Mouse (Mus musculus) erythroblast, embryonic 14.5 days (primary cell): ENCODE results near the gene Nrarp.

ENCODE experiments used
- GATA1 ChIP-seq: IDR thresholded peaks from 2 replicates; pipeline ENCODE4 v1.6.1; 2012; ENCODE audit warnings: low read length, inconsistent platforms, mixed read lengths
- TAL1 ChIP-seq: IDR thresholded peaks from 3 replicates; pipeline ENCODE4 v1.6.1; 2012; ENCODE audit warnings: low read length, inconsistent platforms, mixed read lengths

GRCm38 (mm10) chr2:25195211-25196156 lies 14.9 kb downstream of the Nrarp start:
- TF ChIP-seq GATA1 (no peak), TAL1 (no peak)
